Mouse (Mus musculus) lung, postnatal 0 days (tissue): ENCODE results near the gene Oas1c.

ENCODE experiments used
- CTCF ChIP-seq: IDR thresholded peaks from 2 replicates; pipeline ENCODE4 v1.5.1; 2016; ENCODE audit warnings: antibody characterized with exemption, mild to moderate bottlenecking
- EP300 ChIP-seq: IDR thresholded peaks from 2 replicates; pipeline ENCODE4 v1.6.1; 2016; ENCODE audit warnings: antibody characterized with exemption, mild to moderate bottlenecking, control low read depth

- no peak for TF ChIP-seq CTCF
- TF ChIP-seq EP300, result no peak
Measured at GRCm38 (mm10) chr5:120803596-120803995, 8.7 kb downstream of the Oas1c start.
